Mouse (Mus musculus): ENCODE measurements around the gene Klhl24.

Klhl24 gene

GRCm38 (mm10) chr16:20144568-20144967 is 47.2 kb downstream of the Klhl24 start:
- no peak for DNase-seq (ENCODE audit: inconsistent ontology term)

GRCm38 (mm10) chr16:20151991-20152390 is 54.6 kb downstream of the Klhl24 start:
- DNase-seq (ENCODE audit: inconsistent ontology term) = no peak

- peak; percentile 44 for DNase-seq (ENCODE audit: inconsistent ontology term)
Observed at GRCm38 (mm10) chr16:20153742-20154141, 56.4 kb downstream of the Klhl24 start.

- no peak for DNase-seq (ENCODE audit: inconsistent ontology term)
Observed at GRCm38 (mm10) chr16:20160130-20160529, 62.8 kb downstream of the Klhl24 start.

GRCm38 (mm10) chr16:20169071-20169470 is 71.7 kb downstream of the Klhl24 start:
- DNase-seq (ENCODE audit: inconsistent ontology term) = no peak

GRCm38 (mm10) chr16:20169471-20170106 is 72.2 kb downstream of the Klhl24 start:
- DNase-seq (ENCODE audit: inconsistent ontology term) = no peak

Measured in Muller cell, postnatal 12 days (primary cell).